Mouse (Mus musculus) ES-E14 (cell line): ENCODE measurements around the gene Cacna1e. TPM values are rescaled to one million over a fixed set of nuclear protein-coding genes. Genes with fewer than 3 reads are reported as not detected.

Source experiments
- DNase-seq: peaks from one replicate; pipeline ENCODE4 v3.0.0-alpha.2; 2013; ENCODE audit warnings: low read depth, low spot score
- H3K27ac ChIP-seq: 2 replicates; pipeline ENCODE4 v1.5.1; 2012; ENCODE audit warnings: low read depth, mild to moderate bottlenecking, low read length, moderate library complexity, mixed read lengths; ENCODE audit not compliant: poor library complexity, insufficient read depth, severe bottlenecking
- H3K36me3 ChIP-seq: 2 replicates; pipeline ENCODE4 v1.6.1; 2012; ENCODE audit warnings: mild to moderate bottlenecking, low read length, moderate library complexity, mixed read lengths; ENCODE audit not compliant: control insufficient read depth, poor library complexity, insufficient read depth, severe bottlenecking
- H3K4me1 ChIP-seq, 2 experiments: fragments of 150-350 bp in 1 of 2; sonication (generic) in 1 of 2; 2 replicates each; pipeline ENCODE4 v1.6.1; 2012; ENCODE audit warnings: low read length in 2 of 2, mild to moderate bottlenecking in 1 of 2, mixed read lengths in 1 of 2; ENCODE audit not compliant: control insufficient read depth in 2 of 2, insufficient read depth in 2 of 2, poor library complexity in 1 of 2
- H3K4me3 ChIP-seq, 2 experiments: fragments of 150-350 bp in 1 of 2; sonication (generic) in 1 of 2; 2 replicates each; pipeline ENCODE4 v1.5.1; 2012; ENCODE audit warnings: low read length in 2 of 2, low read depth in 1 of 2, mild to moderate bottlenecking in 1 of 2, mixed read lengths in 1 of 2; ENCODE audit not compliant: insufficient read depth in 1 of 2, poor library complexity in 1 of 2, severe bottlenecking in 1 of 2
- H3K9ac ChIP-seq: 2 replicates; pipeline ENCODE4 v1.6.1; 2012; ENCODE audit warnings: low read depth, mild to moderate bottlenecking, low read length, mixed read lengths; ENCODE audit not compliant: poor library complexity, insufficient read depth, severe bottlenecking
- H3K9me3 ChIP-seq: fragments of 150-350 bp; sonication (generic); 2 replicates; pipeline ENCODE4 v1.6.1; 2012; ENCODE audit warnings: low read depth, mild to moderate bottlenecking, low read length; ENCODE audit not compliant: control insufficient read depth, insufficient read depth
- CHD2 ChIP-seq: IDR thresholded peaks from 2 replicates; pipeline ENCODE4 v1.6.1; 2014; ENCODE audit warnings: mild to moderate bottlenecking, low read depth, low read length, inconsistent platforms
- HCFC1 ChIP-seq: IDR thresholded peaks from 2 replicates; pipeline ENCODE4 v1.6.1; 2012; ENCODE audit warnings: low read length, inconsistent platforms, borderline replicate concordance; ENCODE audit not compliant: insufficient read depth
- MAFK ChIP-seq: IDR thresholded peaks from 2 replicates; pipeline ENCODE4 v1.6.1; 2014; ENCODE audit warnings: mild to moderate bottlenecking, low read depth, low read length, inconsistent platforms; ENCODE audit not compliant: insufficient read depth
- ZC3H11A ChIP-seq: IDR thresholded peaks from 2 replicates; pipeline ENCODE4 v1.6.1; 2012; ENCODE audit warnings: low read depth, mild to moderate bottlenecking, inconsistent platforms, low read length, borderline replicate concordance
- ZNF384 ChIP-seq: IDR thresholded peaks from 2 replicates; pipeline ENCODE4 v1.6.1; 2012; ENCODE audit warnings: low read depth, low read length, inconsistent platforms
- in situ Hi-C, 2 experiments: fragments of 600-800 bp; cut with MboI; formaldehyde crosslinking; loops; one replicate each; pipeline ENCODE4 v1.15.1; 2025; ENCODE audit warnings: low sequenced_read_pairs in 2 of 2, inconsistent platforms in 1 of 2; ENCODE audit not compliant: unreplicated experiment in 2 of 2
- total RNA-seq: library from RNA; depleted of rRNA; stranded (reverse); fragments of 300-350 nt; gene quantifications from 2 replicates; pipeline ENCODE4 v1.2.3, GENCODE M21; 2012

Gene Cacna1e
- total RNA-seq, 1 experiment, result 0.31 TPM

DNA sequence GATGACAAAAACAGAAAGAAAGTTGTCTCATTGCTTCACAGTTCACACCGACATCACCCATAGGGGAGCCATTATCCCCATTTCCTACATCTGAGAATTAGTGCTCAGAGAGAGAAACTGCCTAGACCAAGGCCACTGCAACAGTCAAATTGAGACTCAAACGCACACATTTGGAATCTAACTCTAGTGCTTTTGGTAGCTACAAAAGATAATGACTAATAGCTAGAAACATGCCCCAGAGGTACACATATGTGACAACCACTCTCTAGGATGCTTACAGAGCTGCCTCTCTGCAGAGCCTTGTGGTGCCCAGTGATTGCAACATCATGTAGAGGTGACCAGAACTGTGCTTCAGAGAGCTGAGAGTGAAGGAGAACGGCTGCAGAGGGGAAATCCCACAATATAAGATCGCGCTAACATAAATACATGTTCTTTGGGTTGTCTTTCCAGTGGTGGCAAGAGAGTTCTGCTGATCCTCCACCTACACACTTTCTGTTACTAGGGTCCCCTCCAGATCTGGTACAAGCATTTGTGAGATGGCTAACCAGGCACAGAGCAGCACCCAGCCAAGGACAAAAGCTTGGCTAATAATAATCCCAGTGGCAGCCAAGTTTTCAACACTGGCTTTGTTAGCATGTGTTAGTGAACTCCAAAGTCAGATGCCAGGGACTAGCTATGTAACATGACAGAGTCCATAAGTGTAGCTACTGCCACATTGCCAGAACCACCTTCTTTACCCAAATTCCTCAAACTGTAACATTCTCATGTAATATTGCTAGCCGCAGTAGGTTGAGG lies 237.9 kb downstream of the Cacna1e start:
- no peak overlapping the region for H3K4me3 ChIP-seq
- no peak for DNase-seq
- H3K9me3 ChIP-seq, result no peaks in the 10 kb centered on the region
- H3K36me3 ChIP-seq, result no peaks in the 10 kb centered on the region
- in situ Hi-C loops, result no loop called here
- no peak overlapping the region for H3K27ac ChIP-seq
- H3K4me1 ChIP-seq, result no peaks in the 10 kb centered on the region
- H3K9ac ChIP-seq, result no peak overlapping the region
- no peak for TF ChIP-seq CHD2
- TF ChIP-seq ZNF384, result no peak
- TF ChIP-seq ZC3H11A, result no peak
- no peak for TF ChIP-seq MAFK
- no peak for TF ChIP-seq HCFC1

DNA sequence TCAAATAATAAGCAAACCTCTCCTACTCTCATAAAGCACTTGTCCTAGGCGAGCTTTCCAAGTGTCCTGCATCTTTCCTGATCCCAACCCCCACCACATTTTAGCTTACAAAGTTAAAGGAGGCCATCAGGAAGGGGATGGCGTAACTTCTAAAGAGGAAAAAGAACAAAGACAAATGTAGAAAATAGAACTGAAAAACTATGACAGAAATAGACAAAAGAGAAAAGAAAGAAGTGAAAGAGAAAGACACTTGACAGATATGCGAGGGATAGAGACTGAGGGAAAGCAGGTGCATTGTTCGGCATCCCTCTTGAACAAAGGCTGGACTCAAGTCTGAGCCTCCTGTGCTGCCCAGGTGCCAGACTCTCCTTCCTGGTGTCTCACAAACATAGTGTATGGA lies 246.5 kb downstream of the Cacna1e start:
- in situ Hi-C loops, result no loop called here

DNA sequence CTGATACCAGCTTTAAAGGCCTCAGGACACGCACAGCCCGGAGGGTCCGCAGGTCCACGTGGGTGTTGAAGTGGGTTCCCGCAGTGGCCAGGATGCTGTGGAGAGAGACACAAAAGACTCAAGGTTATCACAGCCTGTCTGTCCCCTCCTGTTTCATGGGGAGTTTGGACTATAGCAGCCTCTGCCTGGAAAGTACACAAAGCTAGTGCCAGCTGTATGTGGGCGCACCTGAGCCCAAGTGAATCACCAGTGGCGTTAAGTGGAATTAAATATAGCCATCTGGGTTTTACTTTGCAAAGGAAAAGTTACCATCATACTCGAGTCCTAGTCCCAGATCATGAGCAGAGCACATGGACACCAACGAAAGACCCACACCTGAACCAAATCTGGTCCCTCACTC lies 248.5 kb downstream of the Cacna1e start:
- Histone ChIP-seq H3K4me3 (no peak overlapping the region), H3K4me1 (no peaks in the 10 kb centered on the region), H3K9ac (no peak overlapping the region), H3K36me3 (no peaks in the 10 kb centered on the region), H3K9me3 (no peaks in the 10 kb centered on the region), H3K27ac (no peak overlapping the region)
- no peak for DNase-seq
- TF ChIP-seq CHD2, result no peak
- no peak for TF ChIP-seq HCFC1
- no peak for TF ChIP-seq ZNF384
- in situ Hi-C loops, result no loop called here

More for the DNA sequence above, 246.5 kb downstream of the Cacna1e start:
- Histone ChIP-seq H3K36me3 (no peaks in the 10 kb centered on the region), H3K4me1 (no peaks in the 10 kb centered on the region), H3K27ac (no peak overlapping the region), H3K9me3 (no peaks in the 10 kb centered on the region), H3K9ac (no peak overlapping the region), H3K4me3 (no peak overlapping the region)
- DNase-seq, result no peak
- no peak for TF ChIP-seq MAFK
- TF ChIP-seq HCFC1, result no peak
- TF ChIP-seq ZC3H11A, result no peak
- TF ChIP-seq ZNF384, result no peak
- no peak for TF ChIP-seq CHD2

DNA sequence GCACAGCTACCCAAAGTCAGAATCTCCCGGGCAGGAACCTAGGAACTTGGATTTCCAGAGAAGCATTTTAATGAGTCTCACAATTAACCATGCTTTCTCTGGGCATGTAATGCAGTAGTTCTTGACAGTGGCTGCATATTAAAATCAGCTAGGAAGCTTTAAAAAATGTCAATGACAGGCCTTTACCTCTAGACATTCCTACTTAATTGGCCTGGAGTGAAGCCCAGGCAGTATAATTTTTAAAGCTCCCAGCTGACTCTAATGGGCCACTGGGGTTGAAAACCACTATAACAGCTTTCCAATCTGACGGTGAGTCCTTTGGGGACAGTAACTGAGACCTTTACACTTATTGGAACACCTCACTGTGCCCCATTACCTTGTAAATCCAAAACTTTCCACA lies 251.4 kb downstream of the Cacna1e start:
- no peak for DNase-seq
- no peaks in the 10 kb centered on the region for H3K4me1 ChIP-seq
- H3K36me3 ChIP-seq, result no peaks in the 10 kb centered on the region
- in situ Hi-C loops, result no loop called here
- H3K27ac ChIP-seq, result no peak overlapping the region
- no peak overlapping the region for H3K4me3 ChIP-seq
- H3K9me3 ChIP-seq, result no peaks in the 10 kb centered on the region
- TF ChIP-seq ZNF384, result no peak
- TF ChIP-seq HCFC1, result no peak
- TF ChIP-seq CHD2, result no peak
- no peak for TF ChIP-seq ZC3H11A
- TF ChIP-seq MAFK, result no peak
- no peak overlapping the region for H3K9ac ChIP-seq
